Mouse (Mus musculus): ENCODE results near the gene Naa60.
"Not testable (repeated sequence)": the region's sequence is repeated elsewhere in the genome, so short reads cannot be mapped to it uniquely, and the experiment has no call there.

The Naa60 gene

DNA sequence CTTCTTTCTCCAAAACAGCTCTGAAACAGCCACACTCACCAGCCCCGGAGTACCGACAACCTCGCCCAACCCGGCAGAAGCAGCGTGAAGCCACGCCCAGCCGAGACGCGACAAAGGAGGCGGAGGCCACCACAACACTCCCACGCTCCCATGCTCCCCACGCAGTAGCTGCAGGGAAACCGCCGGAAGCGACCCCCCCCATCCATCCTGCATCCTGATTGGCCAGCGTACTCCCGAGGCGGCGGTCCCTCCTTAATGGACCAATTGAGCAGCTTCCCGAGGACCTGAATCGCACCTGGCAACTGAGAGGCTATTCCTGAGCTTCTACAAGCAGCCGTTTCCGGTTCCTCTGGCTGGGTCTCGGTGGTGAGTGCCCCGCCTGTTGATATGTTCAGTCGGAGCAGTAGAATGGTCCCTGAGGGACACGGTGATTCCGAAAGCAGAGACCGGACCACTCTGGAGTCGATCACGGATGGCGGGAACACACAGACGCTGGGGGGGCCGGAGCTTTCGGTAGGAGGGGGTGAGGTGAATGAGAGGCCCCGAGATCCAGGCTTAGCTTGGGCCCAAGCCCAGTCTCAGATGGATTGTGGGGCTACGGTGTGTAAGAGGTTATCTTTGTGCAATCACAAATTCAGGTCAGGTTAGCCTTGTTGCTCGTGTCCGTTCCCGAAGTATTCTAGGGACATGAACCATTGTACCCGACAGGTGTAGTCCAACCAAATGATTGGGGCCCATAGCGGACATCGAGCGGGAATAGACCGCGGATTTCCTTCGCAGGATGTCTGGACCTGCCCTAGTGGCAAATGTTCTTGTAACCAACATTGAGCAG, at the start of gene Naa60:
Gene Naa60, plus strand, starts transcription at position 160 of the 832 bp plus-strand sequence.
- in situ Hi-C loops (cut with MboI, MseI), result no loop called here

- in situ Hi-C loops (cut with MboI, MseI), result no loop called here
Measured at GRCm38 (mm10) chr16:3828021-3828420, 44.2 kb upstream of the Naa60 start.

GRCm38 (mm10) chr16:3829727-3830126, 42.4 kb upstream of the Naa60 start:
- in situ Hi-C loops (cut with MboI, MseI), result no loop called here

DNA sequence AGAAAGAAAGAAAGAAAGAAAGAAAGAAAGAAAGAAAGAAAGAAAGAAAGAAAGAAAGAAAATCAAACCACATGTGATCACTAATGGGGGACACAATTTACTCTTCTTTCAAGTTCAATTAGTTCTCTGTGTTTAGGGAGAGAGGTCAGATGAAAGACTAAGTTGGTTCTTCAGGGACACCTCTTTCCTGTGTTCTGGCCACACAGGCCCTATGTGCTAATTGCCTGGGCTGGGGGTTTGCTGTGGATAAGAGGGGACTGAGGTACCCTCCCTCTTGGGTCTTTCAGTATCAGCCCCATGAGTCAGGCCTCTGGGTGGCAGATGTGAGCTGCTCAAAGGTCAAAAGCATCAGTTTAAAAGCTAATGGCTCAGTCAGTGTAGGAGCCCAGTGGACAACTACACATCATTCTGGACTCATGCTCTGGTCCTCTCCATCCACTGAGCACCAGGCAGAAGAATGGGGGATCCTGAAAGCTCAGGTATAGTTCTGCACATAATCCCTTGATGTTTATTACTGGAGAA, 41.5 kb upstream of the Naa60 start, which contains the start of gene Olfr15:
Gene Olfr15, plus strand, starts transcription at position 291 of the 522 bp plus-strand sequence.
- in situ Hi-C loops (cut with MboI, MseI), result no loop called here

GRCm38 (mm10) chr16:3835461-3835860, 36.7 kb upstream of the Naa60 start:
- in situ Hi-C loops (cut with MboI, MseI), result no loop called here

DNA sequence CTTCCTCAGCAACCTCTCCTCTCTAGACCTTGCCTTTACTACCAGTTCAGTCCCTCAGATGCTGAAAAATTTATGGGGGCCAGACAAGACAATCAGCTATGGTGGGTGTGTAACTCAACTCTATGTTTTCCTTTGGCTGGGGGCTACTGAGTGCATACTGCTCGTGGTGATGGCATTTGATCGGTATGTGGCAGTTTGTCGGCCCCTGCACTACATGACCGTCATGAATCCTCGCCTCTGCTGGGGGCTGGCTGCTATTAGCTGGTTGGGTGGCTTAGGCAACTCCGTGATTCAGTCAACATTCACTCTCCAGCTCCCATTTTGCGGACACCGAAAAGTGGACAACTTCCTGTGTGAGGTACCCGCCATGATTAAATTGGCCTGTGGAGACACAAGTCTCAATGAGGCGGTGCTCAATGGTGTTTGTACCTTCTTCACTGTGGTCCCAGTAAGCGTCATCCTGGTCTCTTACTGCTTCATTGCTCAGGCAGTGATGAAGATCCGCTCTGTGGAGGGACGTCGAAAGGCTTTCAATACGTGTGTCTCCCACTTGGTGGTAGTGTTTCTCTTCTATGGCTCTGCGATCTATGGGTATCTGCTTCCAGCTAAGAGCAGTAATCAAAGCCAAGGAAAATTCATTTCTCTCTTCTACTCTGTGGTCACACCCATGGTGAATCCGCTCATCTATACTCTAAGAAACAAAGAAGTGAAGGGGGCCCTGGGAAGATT, 32.9 kb upstream of the Naa60 start:
- in situ Hi-C loops (cut with MboI, MseI), result no loop called here

- in situ Hi-C loops (cut with MboI, MseI), result no loop called here
Measured at GRCm38 (mm10) chr16:3842989-3843388, 29.2 kb upstream of the Naa60 start.

GRCm38 (mm10) chr16:3843796-3844195, 28.4 kb upstream of the Naa60 start:
- in situ Hi-C loops (cut with MboI, MseI), result no loop called here

DNA sequence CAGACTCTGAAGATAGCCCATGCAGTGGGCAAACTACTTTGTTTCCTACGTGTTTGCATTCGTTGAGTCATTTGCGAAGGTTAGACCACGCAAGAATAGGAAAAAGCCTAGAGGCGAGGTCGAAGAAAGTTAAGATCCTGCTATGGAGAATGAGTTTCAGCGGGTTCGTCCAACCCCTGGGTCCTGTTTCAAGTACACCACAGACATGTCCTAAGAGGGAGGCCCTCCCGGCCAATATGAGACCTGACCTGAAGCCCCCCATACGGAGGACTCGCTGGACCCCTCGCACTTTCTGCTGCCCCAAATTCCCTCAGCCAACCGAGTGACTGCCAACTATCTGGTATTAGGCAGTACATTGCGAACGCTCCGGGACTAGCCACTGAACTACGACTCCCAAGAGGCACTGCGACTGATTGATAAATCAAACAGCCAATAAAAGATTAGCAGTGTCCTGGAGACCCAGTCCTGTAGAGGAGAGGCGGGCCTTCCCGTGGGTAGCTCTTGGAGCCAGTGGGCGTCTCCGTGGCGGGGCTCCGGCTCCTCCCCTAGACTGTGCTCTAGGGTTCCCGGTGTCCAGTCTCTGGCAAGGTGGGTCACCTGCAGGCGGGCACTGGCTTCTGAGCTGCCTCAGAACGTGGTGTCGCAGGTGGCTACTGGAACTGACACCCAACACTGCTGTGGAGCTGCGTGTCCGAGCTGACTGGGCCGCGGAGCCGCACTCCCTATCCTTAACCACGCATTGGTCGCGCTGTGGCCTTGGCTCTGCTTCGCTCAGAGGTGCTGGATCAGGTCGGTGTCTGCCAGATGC, 25.3 kb upstream of the Naa60 start, which contains the start of gene Zfp174:
Gene Zfp174, plus strand, starts transcription at position 558 of the 808 bp plus-strand sequence.
- in situ Hi-C loops (cut with MboI, MseI), result loop anchor here (5.0 kb wide), 1 partner anchor 60 kb away; the partner anchor contains the start of genes 1700037C18Rik and Cluap1

GRCm38 (mm10) chr16:3847871-3848270, 24.3 kb upstream of the Naa60 start:
- in situ Hi-C loops (cut with MboI, MseI), result loop anchor here (5.0 kb wide), 1 partner anchor 59 kb away; the partner anchor contains the start of genes 1700037C18Rik and Cluap1

- in situ Hi-C loops (cut with MboI, MseI), result loop anchor here (5.0 kb wide), 1 partner anchor 59 kb away; the partner anchor contains the start of genes 1700037C18Rik and Cluap1
Measured at GRCm38 (mm10) chr16:3848416-3848815, 23.8 kb upstream of the Naa60 start.

DNA sequence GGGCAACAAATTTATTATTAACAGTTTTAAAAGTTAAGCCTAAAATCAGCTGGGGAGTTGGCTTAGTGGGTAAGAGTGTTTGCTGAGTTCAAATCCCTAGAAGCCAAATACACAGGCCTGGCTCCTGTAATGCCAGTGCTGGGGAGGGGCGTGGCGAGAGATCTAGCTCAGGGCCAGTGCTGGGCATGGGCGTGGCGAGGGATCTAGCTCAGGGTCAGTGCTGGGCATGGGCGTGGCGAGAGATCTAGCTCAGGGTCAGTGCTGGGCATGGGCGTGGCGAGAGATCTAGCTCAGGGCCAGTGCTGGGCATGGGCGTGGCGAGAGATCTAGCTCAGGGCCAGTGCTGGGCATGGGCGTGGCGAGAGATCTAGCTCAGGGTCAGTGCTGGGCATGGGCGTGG, 20.9 kb upstream of the Naa60 start:
- in situ Hi-C loops (cut with MboI, MseI), result not testable (repeated sequence)

DNA sequence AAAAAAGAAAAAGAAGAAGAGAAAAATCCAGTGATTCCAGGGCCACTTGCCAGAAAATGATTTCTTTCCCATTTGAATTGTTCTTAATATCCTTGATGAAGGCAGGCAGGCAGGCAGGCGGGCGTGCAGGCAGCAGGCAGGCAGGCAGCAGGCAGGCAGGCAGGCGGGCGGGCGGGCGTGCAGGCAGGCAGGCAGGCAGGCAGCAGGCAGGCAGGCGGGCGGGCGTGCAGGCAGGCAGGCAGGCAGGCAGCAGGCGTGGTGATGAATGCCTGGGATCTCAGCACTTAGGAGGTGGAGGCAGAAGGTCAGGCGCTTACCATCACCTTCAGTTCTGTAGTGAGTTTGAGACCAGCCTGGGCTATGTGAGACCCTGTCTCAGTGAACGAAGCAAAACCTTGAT, 19.6 kb upstream of the Naa60 start:
- in situ Hi-C loops (cut with MboI, MseI), result no loop called here

DNA sequence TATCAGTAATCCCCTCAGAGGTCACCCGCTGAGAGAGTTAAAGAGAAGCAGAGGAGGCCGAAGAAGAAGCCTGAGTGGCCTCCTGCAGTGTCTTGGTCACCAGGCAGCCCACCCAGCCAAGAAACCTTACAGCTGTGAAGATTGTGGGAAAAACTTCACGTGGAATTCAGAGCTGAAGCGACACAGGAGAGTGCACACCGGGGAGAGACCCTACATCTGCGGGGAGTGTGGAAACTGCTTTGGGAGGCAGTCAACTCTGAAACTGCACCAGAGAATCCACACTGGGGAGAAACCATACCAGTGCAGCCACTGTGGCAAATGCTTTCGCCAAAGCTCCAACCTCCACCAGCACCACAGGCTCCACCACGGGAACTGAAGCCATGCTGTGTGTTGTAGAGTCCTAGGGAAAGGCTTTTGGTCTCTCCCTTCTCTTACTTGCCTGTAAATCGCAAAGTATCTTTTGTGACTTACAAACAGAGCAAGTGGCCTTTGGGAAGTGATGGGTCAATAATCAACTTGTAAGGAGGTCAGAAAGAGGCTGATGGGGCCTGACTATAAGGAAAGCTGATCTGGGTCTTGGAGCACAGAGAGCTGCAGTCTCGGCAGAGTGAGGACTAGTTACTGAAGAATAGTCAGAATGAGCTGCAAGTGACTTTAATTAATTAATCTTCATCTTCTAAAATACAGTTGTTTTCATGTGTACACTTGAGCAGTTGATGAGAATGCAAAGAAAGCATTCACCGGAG, 17.6 kb upstream of the Naa60 start:
- in situ Hi-C loops (cut with MboI, MseI), result no loop called here

- in situ Hi-C loops (cut with MboI, MseI), result no loop called here
Measured at GRCm38 (mm10) chr16:3855776-3856175, 16.4 kb upstream of the Naa60 start.

DNA sequence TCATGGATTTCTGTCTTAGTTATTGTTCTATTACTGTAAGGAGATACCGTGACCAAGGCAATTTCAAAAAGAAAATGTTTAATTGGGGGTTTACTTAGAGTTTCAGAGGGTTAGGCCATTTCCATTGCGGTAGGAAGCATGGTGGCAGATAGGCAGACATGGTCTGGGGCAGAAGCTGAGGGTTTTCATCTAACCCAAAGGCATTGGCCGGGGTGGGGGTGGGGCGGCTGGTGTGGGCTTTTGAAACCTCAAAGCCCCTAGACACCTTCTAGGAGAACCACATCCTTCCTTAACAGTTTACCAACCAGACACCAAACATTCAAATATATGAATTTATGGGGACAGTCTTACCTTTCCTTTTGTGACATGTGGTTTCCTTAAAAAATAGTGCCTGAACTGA, 12.9 kb upstream of the Naa60 start:
- in situ Hi-C loops (cut with MboI, MseI), result no loop called here

DNA sequence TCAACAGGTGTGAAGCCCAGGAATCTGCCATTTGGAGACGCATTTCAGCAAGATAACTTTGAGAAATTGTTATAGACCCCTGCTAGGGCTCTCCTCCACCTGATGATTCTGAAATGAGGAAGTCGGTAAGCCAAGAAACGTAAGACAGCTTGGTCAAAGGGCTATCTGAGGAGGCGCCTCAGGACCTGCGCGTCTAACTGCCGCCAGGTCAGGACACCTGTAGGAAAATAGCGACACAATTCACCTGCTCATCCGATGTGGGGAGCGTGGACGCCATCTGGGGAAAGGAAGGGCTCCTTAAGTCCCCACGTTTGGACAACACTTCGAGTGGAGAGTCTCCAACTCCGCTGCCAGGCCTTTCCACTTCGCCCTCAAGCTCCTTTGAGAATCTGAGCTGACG, 360 bp upstream of the Naa60 start:
- in situ Hi-C loops (cut with MboI, MseI), result no loop called here

DNA sequence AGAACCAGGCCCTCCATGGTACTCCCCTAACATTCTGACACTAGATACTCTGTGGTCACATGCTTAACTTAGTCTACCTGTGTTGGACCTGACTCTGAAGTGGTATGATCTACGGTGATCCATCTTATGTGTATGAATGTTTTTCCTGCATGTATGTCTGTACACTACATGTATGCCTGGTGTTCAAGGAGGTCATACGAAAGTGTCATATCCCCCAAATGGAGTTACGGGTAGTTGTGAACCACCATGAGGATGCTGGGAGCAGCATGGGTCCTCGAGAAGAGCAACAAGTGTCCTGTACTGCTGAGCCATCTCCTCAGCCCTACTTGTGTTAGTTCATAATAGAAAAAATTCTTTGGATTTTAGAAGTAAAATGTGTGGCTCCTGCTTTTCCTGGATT, 4.2 kb downstream of the Naa60 start:
- in situ Hi-C loops (cut with MboI, MseI), result no loop called here

GRCm38 (mm10) chr16:3884201-3885064, 12.3 kb downstream of the Naa60 start, which contains the start of the genes Zfp597 and Gm20695:
Zfp597 (minus strand) TSS chr16:3884561.
Gm20695 (plus strand) TSS chr16:3884648.
- in situ Hi-C loops (cut with MboI, MseI), result loop anchor here (5.0 kb wide), 1 partner anchor 142 kb away; the partner anchor contains the start of gene Zfp263

All from T-helper 2 cell (primary cell).